In genomic region chr14:53935336-53935735, GRCm38 (mm10) we compare ENCODE assay signal across 8 mouse cellular contexts.
DNase-seq lines count a peak whose midpoint lies in the region.

No protein-coding gene starts in this region.

- peak; percentile 49 for DNase-seq in T-cell, adult 2 months (ENCODE audit: low spot score)
- peak; percentile 47 for DNase-seq in cerebellum, adult 9-10 months
- peak; percentile 64 for DNase-seq in gastrocnemius, postnatal 10 days
- DNase-seq in kidney, adult 11 months, result peak; percentile 66
- peak; percentile 70 for DNase-seq in layer of hippocampus, adult 9-11 months
- peak; percentile 56 to 68 for DNase-seq in lung, adult 18-20 months
- DNase-seq in right cerebral cortex, postnatal 10 days (ENCODE audit: low spot score in 2 of 2), result peak; percentile 78 to 80
- peak; percentile 57 for DNase-seq in thymus, postnatal 14 days

Comparison
In these comparisons a context has a peak if more than half of its experiments do, and no peak if none do; other contexts are left out.
1. Peak in every context shown above with its lines: DNase-seq.